Mouse (Mus musculus): ENCODE measurements around the gene Ip6k1. TPM values are rescaled to one million over a fixed set of nuclear protein-coding genes. Genes with fewer than 3 reads are reported as not detected.
A peak's percentile ranks its signal among the peaks of the same experiment; 100 is the strongest.

Ip6k1 gene
- polyA plus RNA-seq, 1 experiment: 30.8 TPM

DNA sequence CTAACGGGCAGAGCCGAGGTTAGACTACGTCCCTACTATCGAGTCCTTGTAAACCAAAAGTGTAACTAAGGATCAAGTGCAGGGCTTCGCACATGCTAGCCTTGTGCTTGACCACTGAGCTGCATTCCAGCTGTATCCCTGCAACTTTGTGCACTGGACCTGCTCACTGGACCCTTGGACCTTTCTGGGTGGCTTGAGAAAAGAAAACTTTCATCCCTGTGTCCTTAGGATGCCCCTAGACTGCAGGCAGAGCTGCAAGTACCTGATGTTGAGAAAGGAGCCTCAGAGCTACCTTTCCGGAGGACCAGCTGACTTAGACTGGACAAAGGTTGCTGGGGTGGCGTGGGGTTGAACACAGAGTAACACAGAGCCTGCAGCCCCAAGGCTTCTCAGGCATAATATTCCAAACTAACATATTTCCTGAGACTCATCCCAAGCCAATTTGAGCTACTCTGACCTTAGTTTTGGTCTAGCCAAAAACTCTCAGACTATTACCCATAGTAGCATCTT is 88.4 kb downstream of the Ip6k1 start:
- Histone ChIP-seq H3K36me3 (ENCODE audit: control insufficient read depth, insufficient read depth) (peaks cover 22% of the 10 kb centered on the region), H3K27me3 (ENCODE audit: control insufficient read depth, insufficient read depth, insufficient read length) (no peaks in the 10 kb centered on the region), H3K79me3 (ENCODE audit: low read depth) (peaks cover 2% of the 10 kb centered on the region), H3K79me2 (ENCODE audit: control insufficient read depth, insufficient read depth) (peaks cover 12% of the 10 kb centered on the region), H3ac (ENCODE audit: control insufficient read depth, insufficient read length, low read depth) (no peak overlapping the region), H3K4me3 (ENCODE audit: insufficient read depth, poor library complexity, severe bottlenecking) (no peak overlapping the region)
- TF ChIP-seq CEBPB (IDR thresholded peaks at IDR 0.05; ENCODE audit: low read depth) (no peak), FOSL1 (IDR thresholded peaks at IDR 0.05; ENCODE audit: insufficient read depth, low read length, poor library complexity, severe bottlenecking) (no peak)

DNA sequence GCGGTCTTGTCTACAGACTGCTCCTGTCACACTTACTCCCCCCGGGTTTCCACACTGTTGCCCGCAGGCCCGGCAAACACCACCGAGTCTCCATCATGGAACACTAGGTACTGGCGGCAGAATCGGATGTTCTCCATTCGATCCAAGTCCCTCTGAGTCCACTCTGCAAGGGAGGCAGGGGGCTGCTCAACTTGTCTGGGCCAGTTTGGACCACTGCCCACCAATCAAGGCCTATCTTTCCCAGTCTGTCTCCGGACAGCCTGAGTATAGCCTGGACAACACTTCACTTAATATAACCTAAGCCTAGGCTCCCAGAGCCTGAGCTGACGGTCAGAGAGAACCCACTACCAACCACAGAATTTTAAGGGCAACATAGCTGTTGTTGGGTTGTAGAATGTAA is 91.3 kb downstream of the Ip6k1 start:
- H3ac ChIP-seq (ENCODE audit: control insufficient read depth, insufficient read length, low read depth): peak overlapping the region; percentile 1
- H3K27me3 ChIP-seq (ENCODE audit: control insufficient read depth, insufficient read depth, insufficient read length): no peaks in the 10 kb centered on the region
- H3K36me3 ChIP-seq (ENCODE audit: control insufficient read depth, insufficient read depth): peaks cover 9% of the 10 kb centered on the region
- H3K79me2 ChIP-seq (ENCODE audit: control insufficient read depth, insufficient read depth): peaks cover 12% of the 10 kb centered on the region
- H3K79me3 ChIP-seq (ENCODE audit: low read depth): peaks cover 2% of the 10 kb centered on the region
- TF ChIP-seq MYOG (IDR thresholded peaks at IDR 0.05; ENCODE audit: control insufficient read depth, extremely low read depth, insufficient read length) (no peak), FOSL1 (IDR thresholded peaks at IDR 0.05; ENCODE audit: insufficient read depth, low read length, poor library complexity, severe bottlenecking) (no peak), USF1 (IDR thresholded peaks at IDR 0.05; ENCODE audit: low read depth) (no peak), MYOD1 (IDR thresholded peaks at IDR 0.05; ENCODE audit: control insufficient read depth, insufficient read length, low read depth) (no peak), CTCF (IDR thresholded peaks at IDR 0.05; ENCODE audit: control insufficient read depth, insufficient read depth, insufficient read length) (no peak), MAX (IDR thresholded peaks at IDR 0.05) (no peak), CEBPB (IDR thresholded peaks at IDR 0.05; ENCODE audit: low read depth) (no peak)
- peak overlapping the region; percentile 69 for H3K4me3 ChIP-seq (ENCODE audit: insufficient read depth, poor library complexity, severe bottlenecking)

DNA sequence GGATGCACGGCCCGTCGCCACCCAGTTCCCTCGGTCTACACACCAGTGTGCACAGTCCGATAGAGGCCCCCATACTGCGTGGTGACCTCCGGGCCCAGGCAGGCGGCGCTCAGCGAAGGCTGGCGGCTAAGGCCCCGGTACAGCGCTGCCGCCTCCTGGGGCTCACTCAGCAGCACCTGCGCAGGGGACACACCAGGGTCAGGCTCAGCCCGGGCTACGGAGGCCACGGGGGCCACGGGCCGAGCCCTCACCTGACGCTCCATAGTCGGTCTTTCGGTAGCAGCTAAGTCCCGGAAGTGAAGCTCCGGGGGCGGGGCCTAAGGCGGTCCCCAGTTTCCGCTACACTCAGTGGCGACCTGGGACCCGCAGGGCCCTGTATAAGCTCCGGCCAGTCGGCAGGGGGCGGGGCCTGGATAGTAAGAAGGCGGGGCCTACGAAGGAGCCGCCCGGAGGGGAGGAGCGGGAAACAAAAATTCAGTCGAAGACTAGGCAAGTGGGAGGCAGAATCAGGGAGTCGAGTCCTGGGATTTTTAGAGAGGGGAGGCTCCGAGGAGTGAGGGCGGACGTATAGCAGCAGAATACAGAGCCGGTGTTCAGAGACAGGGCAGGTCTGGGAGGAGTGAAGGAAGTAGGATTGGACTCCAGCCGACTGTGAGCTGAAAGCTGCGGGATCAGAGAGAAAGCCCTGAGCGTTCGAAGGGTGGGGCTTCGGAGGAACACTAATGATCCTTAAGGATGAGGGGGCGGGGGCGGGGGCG is 92.1 kb downstream of the Ip6k1 start, which contains the start of gene Apeh:
Apeh (minus strand) TSS at position 423 of the 758 bp plus-strand sequence.
- Histone ChIP-seq H3K36me3 (ENCODE audit: control insufficient read depth, insufficient read depth) (peaks cover 4% of the 10 kb centered on the region), H3K79me2 (ENCODE audit: control insufficient read depth, insufficient read depth) (peaks cover 12% of the 10 kb centered on the region), H3K79me3 (ENCODE audit: low read depth) (peaks cover 2% of the 10 kb centered on the region), H3K27me3 (ENCODE audit: control insufficient read depth, insufficient read depth, insufficient read length) (no peaks in the 10 kb centered on the region), H3ac (ENCODE audit: control insufficient read depth, insufficient read length, low read depth) (peak within 1 kb of the TSS; percentile 85), H3K4me3 (ENCODE audit: insufficient read depth, poor library complexity, severe bottlenecking) (peak within 1 kb of the TSS; percentile 69)
- no peak for TF ChIP-seq FOSL1 (IDR thresholded peaks at IDR 0.05; ENCODE audit: insufficient read depth, low read length, poor library complexity, severe bottlenecking)

DNA sequence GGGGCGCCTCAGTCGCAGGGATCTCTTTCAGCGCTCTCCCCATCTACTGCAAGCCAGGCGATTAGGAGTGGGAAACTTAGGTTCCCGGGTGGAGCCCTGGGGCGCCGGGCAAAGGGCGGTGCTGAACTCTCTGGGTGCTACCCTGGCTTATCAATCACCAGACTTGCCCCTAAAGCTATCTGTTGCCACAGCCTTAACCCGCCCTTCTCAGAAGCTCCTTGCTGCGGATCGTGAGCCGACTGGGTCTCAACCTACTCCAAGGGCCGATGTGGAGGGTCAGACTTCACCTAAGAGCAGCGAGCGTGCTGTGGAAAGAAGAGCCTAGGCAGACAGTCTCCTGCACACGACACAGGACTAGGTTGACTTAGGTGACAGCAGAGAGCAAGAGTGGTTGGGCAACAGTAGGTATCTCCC is 92.7 kb downstream of the Ip6k1 start:
- peak overlapping the region; percentile 28 for H3K4me3 ChIP-seq (ENCODE audit: insufficient read depth, poor library complexity, severe bottlenecking)
- TF ChIP-seq FOSL1 (IDR thresholded peaks at IDR 0.05; ENCODE audit: insufficient read depth, low read length, poor library complexity, severe bottlenecking) (no peak), CTCF (IDR thresholded peaks at IDR 0.05; ENCODE audit: control insufficient read depth, insufficient read depth, insufficient read length) (no peak), MYOG (IDR thresholded peaks at IDR 0.05; ENCODE audit: control insufficient read depth, extremely low read depth, insufficient read length) (no peak), MAX (IDR thresholded peaks at IDR 0.05) (no peak), USF1 (IDR thresholded peaks at IDR 0.05; ENCODE audit: low read depth) (no peak), MYOD1 (IDR thresholded peaks at IDR 0.05; ENCODE audit: control insufficient read depth, insufficient read length, low read depth) (no peak), CEBPB (IDR thresholded peaks at IDR 0.05; ENCODE audit: low read depth) (no peak)
- H3K36me3 ChIP-seq (ENCODE audit: control insufficient read depth, insufficient read depth): peaks cover 4% of the 10 kb centered on the region
- peaks cover 12% of the 10 kb centered on the region for H3K79me2 ChIP-seq (ENCODE audit: control insufficient read depth, insufficient read depth)
- H3K79me3 ChIP-seq (ENCODE audit: low read depth): peaks cover 2% of the 10 kb centered on the region
- peak overlapping the region; percentile 44 for H3ac ChIP-seq (ENCODE audit: control insufficient read depth, insufficient read length, low read depth)
- no peaks in the 10 kb centered on the region for H3K27me3 ChIP-seq (ENCODE audit: control insufficient read depth, insufficient read depth, insufficient read length)

DNA sequence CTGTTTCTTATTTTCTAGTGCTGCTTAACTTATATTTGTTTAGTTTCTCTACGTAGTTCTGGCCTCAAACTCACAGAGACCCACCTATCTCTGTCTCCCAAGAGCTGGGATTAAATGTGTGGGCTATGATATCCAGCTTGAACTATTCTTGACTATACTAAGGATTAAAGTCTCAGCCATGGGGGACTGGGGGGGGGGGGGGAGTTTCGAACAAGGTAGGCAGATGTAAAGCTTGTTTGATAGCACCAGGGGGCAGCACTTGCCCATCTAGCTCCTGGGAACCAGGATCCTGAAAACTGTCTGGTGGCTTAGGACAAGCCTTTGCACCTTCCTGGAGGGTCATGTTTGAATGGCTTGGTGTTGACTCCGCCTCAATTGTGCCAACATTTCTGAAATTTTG is 93.2 kb downstream of the Ip6k1 start:
- no peaks in the 10 kb centered on the region for H3K27me3 ChIP-seq (ENCODE audit: control insufficient read depth, insufficient read depth, insufficient read length)
- TF ChIP-seq CEBPB (IDR thresholded peaks at IDR 0.05; ENCODE audit: low read depth): no peak
- TF ChIP-seq CTCF (IDR thresholded peaks at IDR 0.05; ENCODE audit: control insufficient read depth, insufficient read depth, insufficient read length): peak; percentile 55
- H3K36me3 ChIP-seq (ENCODE audit: control insufficient read depth, insufficient read depth): peaks cover 5% of the 10 kb centered on the region
- H3K79me2 ChIP-seq (ENCODE audit: control insufficient read depth, insufficient read depth): peaks cover 12% of the 10 kb centered on the region
- H3K4me3 ChIP-seq (ENCODE audit: insufficient read depth, poor library complexity, severe bottlenecking): peak overlapping the region; percentile 28
- H3ac ChIP-seq (ENCODE audit: control insufficient read depth, insufficient read length, low read depth): no peak overlapping the region
- H3K79me3 ChIP-seq (ENCODE audit: low read depth): peaks cover 2% of the 10 kb centered on the region

DNA sequence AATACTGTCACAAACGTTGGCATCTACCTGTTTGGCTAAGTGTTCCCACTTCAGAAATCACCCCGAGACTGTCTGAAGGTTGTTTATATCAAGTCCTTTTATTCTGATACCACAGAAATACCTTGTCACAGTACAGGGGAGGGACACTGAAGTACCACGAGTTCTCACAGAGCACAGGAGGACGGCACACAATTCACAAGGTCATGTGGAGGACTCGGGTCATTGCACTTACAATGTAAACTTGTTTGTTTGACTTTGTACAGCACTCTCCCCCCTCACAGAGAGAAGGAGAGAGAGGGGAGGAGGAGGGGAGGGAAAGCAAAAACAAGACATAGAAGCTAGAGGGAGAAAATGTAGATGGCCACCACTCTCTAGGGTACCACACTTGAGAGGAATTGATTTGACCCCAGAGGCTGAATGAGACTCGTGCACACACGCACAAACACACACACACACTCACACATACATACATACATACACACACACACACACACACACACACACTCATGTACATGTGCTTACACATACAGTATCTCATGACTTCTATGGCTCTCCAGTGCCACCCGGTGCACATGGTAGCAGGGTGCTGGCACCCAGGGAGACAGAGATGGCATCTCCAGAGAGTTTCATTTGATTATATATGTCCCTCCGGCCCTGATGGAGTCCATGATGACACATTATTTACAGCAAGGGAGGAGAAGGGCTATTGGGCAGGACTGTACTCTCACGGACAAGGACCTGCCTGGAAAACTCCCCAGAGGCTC is 93.8 kb downstream of the Ip6k1 start:
- H3K4me3 ChIP-seq (ENCODE audit: insufficient read depth, poor library complexity, severe bottlenecking): no peak overlapping the region
- no peak for TF ChIP-seq CEBPB (IDR thresholded peaks at IDR 0.05; ENCODE audit: low read depth)
- no peak for TF ChIP-seq USF1 (IDR thresholded peaks at IDR 0.05; ENCODE audit: low read depth)
- no peak for TF ChIP-seq CTCF (IDR thresholded peaks at IDR 0.05; ENCODE audit: control insufficient read depth, insufficient read depth, insufficient read length)
- no peak for TF ChIP-seq MAX (IDR thresholded peaks at IDR 0.05)
- TF ChIP-seq MYOD1 (IDR thresholded peaks at IDR 0.05; ENCODE audit: control insufficient read depth, insufficient read length, low read depth): no peak
- TF ChIP-seq FOSL1 (IDR thresholded peaks at IDR 0.05; ENCODE audit: insufficient read depth, low read length, poor library complexity, severe bottlenecking): no peak
- no peak for TF ChIP-seq MYOG (IDR thresholded peaks at IDR 0.05; ENCODE audit: control insufficient read depth, extremely low read depth, insufficient read length)
- H3K36me3 ChIP-seq (ENCODE audit: control insufficient read depth, insufficient read depth): peaks cover 11% of the 10 kb centered on the region

More for the DNA sequence above, 93.8 kb downstream of the Ip6k1 start:
- Histone ChIP-seq H3K79me3 (ENCODE audit: low read depth) (peaks cover 2% of the 10 kb centered on the region), H3ac (ENCODE audit: control insufficient read depth, insufficient read length, low read depth) (no peak overlapping the region), H3K27me3 (ENCODE audit: control insufficient read depth, insufficient read depth, insufficient read length) (no peaks in the 10 kb centered on the region), H3K79me2 (ENCODE audit: control insufficient read depth, insufficient read depth) (peaks cover 12% of the 10 kb centered on the region)

Data from C2C12 (cell line).